Mouse (Mus musculus): ENCODE data around the gene Clec16a. TPM values are rescaled to one million over a fixed set of nuclear protein-coding genes. Genes with fewer than 3 reads are reported as not detected.

The Clec16a gene
- polyA plus RNA-seq, 1 experiment, result 23.0 TPM

DNA sequence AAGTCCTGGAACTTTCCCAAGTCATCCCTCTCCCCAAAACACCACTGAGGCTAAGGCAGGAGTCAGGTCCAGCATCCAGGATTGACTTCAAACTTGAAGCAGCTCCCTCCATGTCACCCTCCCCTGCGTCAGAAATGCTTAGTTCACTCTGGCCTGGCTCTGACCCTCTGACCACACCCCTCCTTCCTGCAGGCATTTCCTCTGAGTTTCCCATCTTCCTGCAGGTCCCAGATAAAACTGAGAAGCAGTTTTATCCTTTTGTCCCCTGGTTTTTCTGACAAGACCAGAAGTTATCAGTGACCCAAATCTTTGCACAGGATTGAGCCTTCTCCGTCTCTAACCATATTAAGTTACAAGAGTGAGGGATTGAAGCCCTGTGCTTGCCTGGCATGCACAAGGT is 192.4 kb downstream of the Clec16a start:
- no peak overlapping the region for H3K27ac ChIP-seq (ENCODE audit: insufficient read depth, low read length)
- peaks cover 3% of the 10 kb centered on the region; the same call in 1 of the 2 replicates for H3K4me1 ChIP-seq (ENCODE audit: control insufficient read depth, insufficient read depth, low read length)
- H3K4me3 ChIP-seq (ENCODE audit: insufficient read depth, low read length), result no peak overlapping the region
- no peak for TF ChIP-seq CTCF (IDR thresholded peaks at IDR 0.05; ENCODE audit: borderline replicate concordance, insufficient read depth, low read length)
- TF ChIP-seq POLR2A (IDR thresholded peaks at IDR 0.05; ENCODE audit: low read depth, low read length), result no peak

GRCm38 (mm10) chr16:10738866-10739265 is 193.7 kb downstream of the Clec16a start:
- H3K27ac ChIP-seq (ENCODE audit: insufficient read depth, low read length), result no peak overlapping the region
- peaks cover 3% of the 10 kb centered on the region; the same call in 1 of the 2 replicates for H3K4me1 ChIP-seq (ENCODE audit: control insufficient read depth, insufficient read depth, low read length)
- TF ChIP-seq CTCF (IDR thresholded peaks at IDR 0.05; ENCODE audit: borderline replicate concordance, insufficient read depth, low read length) (no peak), POLR2A (IDR thresholded peaks at IDR 0.05; ENCODE audit: low read depth, low read length) (no peak)
- H3K4me3 ChIP-seq (ENCODE audit: insufficient read depth, low read length), result no peak overlapping the region

GRCm38 (mm10) chr16:10739854-10740398 is 194.8 kb downstream of the Clec16a start:
- H3K4me1 ChIP-seq (ENCODE audit: control insufficient read depth, insufficient read depth, low read length), result peaks cover 3% of the 10 kb centered on the region; the same call in 1 of the 2 replicates
- TF ChIP-seq CTCF (IDR thresholded peaks at IDR 0.05; ENCODE audit: borderline replicate concordance, insufficient read depth, low read length) (no peak), POLR2A (IDR thresholded peaks at IDR 0.05; ENCODE audit: low read depth, low read length) (no peak)
- no peak overlapping the region for H3K27ac ChIP-seq (ENCODE audit: insufficient read depth, low read length)
- no peak overlapping the region for H3K4me3 ChIP-seq (ENCODE audit: insufficient read depth, low read length)

DNA sequence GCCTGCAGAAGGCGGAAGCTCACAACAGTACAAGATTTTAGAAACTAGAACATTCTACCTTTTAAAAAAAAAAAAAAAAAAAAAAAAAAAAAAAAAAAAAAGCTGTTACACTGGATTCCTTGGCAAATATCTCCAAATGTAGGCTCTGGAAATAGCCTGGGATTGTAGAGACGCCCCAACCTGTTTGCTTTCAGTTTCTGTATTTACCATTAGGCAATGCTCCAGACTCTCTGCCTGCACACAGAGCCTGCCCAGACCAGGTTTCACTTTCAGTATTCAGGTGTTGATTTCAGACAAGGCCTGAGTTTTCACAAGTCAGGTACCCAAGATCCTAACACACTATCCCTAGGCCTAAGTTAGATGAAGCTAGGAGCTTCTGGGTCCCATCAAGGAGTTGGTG is 195.9 kb downstream of the Clec16a start:
- TF ChIP-seq CTCF (IDR thresholded peaks at IDR 0.05; ENCODE audit: borderline replicate concordance, insufficient read depth, low read length), result no peak
- TF ChIP-seq POLR2A (IDR thresholded peaks at IDR 0.05; ENCODE audit: low read depth, low read length), result no peak
- Histone ChIP-seq H3K4me1 (ENCODE audit: control insufficient read depth, insufficient read depth, low read length) (peaks cover 3% of the 10 kb centered on the region; the same call in 1 of the 2 replicates), H3K27ac (ENCODE audit: insufficient read depth, low read length) (no peak overlapping the region), H3K4me3 (ENCODE audit: insufficient read depth, low read length) (no peak overlapping the region)

DNA sequence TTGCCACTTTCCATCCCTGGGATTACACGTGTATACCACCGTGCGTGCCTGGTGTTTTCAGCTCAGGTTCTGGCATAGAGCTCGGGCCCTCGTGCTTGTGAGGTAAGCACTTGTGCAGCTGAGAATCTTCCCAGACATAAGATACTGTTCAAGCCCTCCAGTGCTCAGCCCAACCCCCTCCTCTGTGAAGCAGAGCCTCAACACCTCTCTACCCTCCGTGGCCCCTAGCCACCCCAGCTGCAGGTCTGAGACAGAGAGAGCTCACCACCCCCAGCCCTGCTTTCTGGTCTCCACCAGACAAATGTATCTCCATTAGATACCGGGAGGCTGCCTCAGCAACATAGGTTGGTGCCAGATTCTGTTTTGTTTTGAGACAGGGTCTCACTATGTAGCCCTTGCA is 204.1 kb downstream of the Clec16a start:
- Histone ChIP-seq H3K27ac (ENCODE audit: insufficient read depth, low read length) (no peak overlapping the region), H3K4me1 (ENCODE audit: control insufficient read depth, insufficient read depth, low read length) (peaks cover 7% of the 10 kb centered on the region), H3K4me3 (ENCODE audit: insufficient read depth, low read length) (no peak overlapping the region)
- TF ChIP-seq CTCF (IDR thresholded peaks at IDR 0.05; ENCODE audit: borderline replicate concordance, insufficient read depth, low read length), result no peak
- no peak for TF ChIP-seq POLR2A (IDR thresholded peaks at IDR 0.05; ENCODE audit: low read depth, low read length)

- Histone ChIP-seq H3K4me3 (ENCODE audit: insufficient read depth, low read length) (no peak overlapping the region), H3K4me1 (ENCODE audit: control insufficient read depth, insufficient read depth, low read length) (peaks cover 9% of the 10 kb centered on the region), H3K27ac (ENCODE audit: insufficient read depth, low read length) (no peak overlapping the region)
- TF ChIP-seq POLR2A (IDR thresholded peaks at IDR 0.05; ENCODE audit: low read depth, low read length) (no peak), CTCF (IDR thresholded peaks at IDR 0.05; ENCODE audit: borderline replicate concordance, insufficient read depth, low read length) (no peak)
Observed at GRCm38 (mm10) chr16:10749824-10750223, 204.7 kb downstream of the Clec16a start.

GRCm38 (mm10) chr16:10754521-10755296 is 209.6 kb downstream of the Clec16a start:
- no peak overlapping the region for H3K27ac ChIP-seq (ENCODE audit: insufficient read depth, low read length)
- H3K4me1 ChIP-seq (ENCODE audit: control insufficient read depth, insufficient read depth, low read length), result peaks cover 9% of the 10 kb centered on the region
- no peak overlapping the region for H3K4me3 ChIP-seq (ENCODE audit: insufficient read depth, low read length)
- no peak for TF ChIP-seq POLR2A (IDR thresholded peaks at IDR 0.05; ENCODE audit: low read depth, low read length)

GRCm38 (mm10) chr16:10756168-10756567 is 211.0 kb downstream of the Clec16a start:
- TF ChIP-seq POLR2A (IDR thresholded peaks at IDR 0.05; ENCODE audit: low read depth, low read length) (no peak), CTCF (IDR thresholded peaks at IDR 0.05; ENCODE audit: borderline replicate concordance, insufficient read depth, low read length) (no peak)
- peaks cover 9% of the 10 kb centered on the region for H3K4me1 ChIP-seq (ENCODE audit: control insufficient read depth, insufficient read depth, low read length)

GRCm38 (mm10) chr16:10761182-10761581 is 216.0 kb downstream of the Clec16a start:
- no peak for TF ChIP-seq POLR2A (IDR thresholded peaks at IDR 0.05; ENCODE audit: low read depth, low read length)
- TF ChIP-seq CTCF (IDR thresholded peaks at IDR 0.05; ENCODE audit: borderline replicate concordance, insufficient read depth, low read length), result no peak
- Histone ChIP-seq H3K4me1 (ENCODE audit: control insufficient read depth, insufficient read depth, low read length) (no peaks in the 10 kb centered on the region), H3K4me3 (ENCODE audit: insufficient read depth, low read length) (no peak overlapping the region), H3K27ac (ENCODE audit: insufficient read depth, low read length) (no peak overlapping the region)

More at GRCm38 (mm10) chr16:10756168-10756567, 211.0 kb downstream of the Clec16a start:
- Histone ChIP-seq H3K27ac (ENCODE audit: insufficient read depth, low read length) (no peak overlapping the region), H3K4me3 (ENCODE audit: insufficient read depth, low read length) (no peak overlapping the region)

DNA sequence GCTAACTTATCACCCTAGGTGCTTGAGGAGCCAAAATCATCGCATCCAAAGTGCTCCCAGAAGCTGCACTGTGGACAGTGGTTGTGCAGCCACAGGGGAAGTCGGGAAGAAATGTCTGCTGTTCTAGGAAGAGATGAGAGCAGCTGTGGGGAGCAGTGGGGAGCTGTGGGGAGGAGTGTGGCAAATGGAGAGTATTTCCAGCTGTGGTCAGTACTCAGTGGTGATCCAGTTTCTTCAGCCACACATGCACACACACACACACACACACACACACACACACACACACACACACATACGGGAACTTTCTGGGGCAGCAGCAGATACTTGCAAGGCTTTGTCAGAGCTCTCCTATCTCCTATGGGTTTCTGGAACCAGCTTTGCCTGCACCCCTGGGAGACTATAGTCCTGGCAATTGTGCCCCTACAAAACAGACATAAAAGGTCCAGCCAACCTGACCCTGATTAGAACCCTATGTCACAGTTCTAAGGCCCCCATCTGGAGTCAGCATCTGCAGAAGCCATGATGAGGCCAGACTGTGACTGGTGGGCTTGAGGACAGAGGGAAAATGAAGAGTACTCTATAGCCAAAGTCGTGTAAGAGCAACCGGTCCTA is 217.5 kb downstream of the Clec16a start:
- no peak overlapping the region for H3K4me3 ChIP-seq (ENCODE audit: insufficient read depth, low read length)
- no peak for TF ChIP-seq CTCF (IDR thresholded peaks at IDR 0.05; ENCODE audit: borderline replicate concordance, insufficient read depth, low read length)
- no peak for TF ChIP-seq POLR2A (IDR thresholded peaks at IDR 0.05; ENCODE audit: low read depth, low read length)
- no peaks in the 10 kb centered on the region for H3K4me1 ChIP-seq (ENCODE audit: control insufficient read depth, insufficient read depth, low read length)
- H3K27ac ChIP-seq (ENCODE audit: insufficient read depth, low read length), result no peak overlapping the region
